Mouse (Mus musculus) hindbrain, embryonic 13.5 days (tissue): ENCODE data around the gene Arnt. TPM values are rescaled to one million over a fixed set of nuclear protein-coding genes. Genes with fewer than 3 reads are reported as not detected.

Experiments used
- ATAC-seq: fragments of 200-750 bp; cut with Nextera tagmentation; 2 replicates; pipeline ENCODE4 v1.8.0; 2017; ENCODE audit warnings: moderate TSS enrichment; ENCODE audit not compliant: low FRiP score
- H3K27ac ChIP-seq: fragments of 300-500 bp; sonication (generic); 2 replicates; pipeline ENCODE4 v1.5.1; 2015; ENCODE audit warnings: inconsistent platforms, mild to moderate bottlenecking, moderate library complexity
- H3K27me3 ChIP-seq: fragments of 300-500 bp; sonication (generic); 2 replicates; pipeline ENCODE4 v1.6.1; 2015; ENCODE audit warnings: mild to moderate bottlenecking, inconsistent platforms
- H3K36me3 ChIP-seq: fragments of 300-500 bp; sonication (generic); 2 replicates; pipeline ENCODE4 v1.6.1; 2015; ENCODE audit warnings: mild to moderate bottlenecking, inconsistent platforms
- H3K4me1 ChIP-seq: fragments of 300-500 bp; sonication (generic); replicated peaks from 2 replicates; pipeline ENCODE4 v1.6.1; 2015; ENCODE audit warnings: inconsistent platforms
- H3K4me2 ChIP-seq: fragments of 300-500 bp; sonication (generic); 2 replicates; pipeline ENCODE4 v1.6.1; 2015; ENCODE audit warnings: inconsistent platforms, mild to moderate bottlenecking, moderate library complexity
- H3K4me3 ChIP-seq: fragments of 300-500 bp; sonication (generic); 2 replicates; pipeline ENCODE4 v1.5.1; 2015; ENCODE audit warnings: mild to moderate bottlenecking, inconsistent platforms
- H3K9ac ChIP-seq: fragments of 300-500 bp; sonication (generic); 2 replicates; pipeline ENCODE4 v1.6.1; 2015; ENCODE audit warnings: mild to moderate bottlenecking, inconsistent platforms
- H3K9me3 ChIP-seq: fragments of 300-500 bp; sonication (generic); 2 replicates; pipeline ENCODE4 v1.6.1; 2016; ENCODE audit warnings: inconsistent platforms
- WGBS: fragments of 180-500 bp; shearing (Covaris S2); methylation state at CpG from one replicate; pipeline ENCODE4 v1.1.7; 2015; 5-methylcytosine and 5-hydroxymethylcytosine counted together
- polyA plus RNA-seq: library from polyadenylated mRNA; unstranded; fragments of >200 nt; fragmentation: Nextera tagmentation; extraction: Ambion mirVana; gene quantifications from 2 replicates; pipeline ENCODE4 v1.2.1, GENCODE M21; 2015

Gene Arnt
- polyA plus RNA-seq, 1 experiment from 2014 or later = 20.0 TPM

DNA sequence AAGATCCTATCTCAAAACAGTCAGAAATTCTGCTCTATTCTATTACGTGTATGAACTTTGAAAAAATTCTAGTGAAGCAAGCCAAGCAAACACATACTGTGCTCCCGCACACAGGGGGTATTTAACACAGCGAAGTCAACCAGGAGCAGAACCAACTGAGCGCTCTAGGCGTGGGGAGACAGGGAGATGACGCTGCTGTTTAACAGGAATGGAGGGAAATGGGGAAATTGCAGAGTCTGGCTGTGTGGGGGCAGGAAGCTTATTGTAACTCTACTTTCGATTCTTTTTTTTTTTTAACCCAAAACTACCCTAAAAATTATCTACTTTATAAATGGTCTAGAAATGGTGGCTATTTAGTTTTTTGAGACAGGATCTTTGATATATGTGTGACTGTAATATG lies 84.7 kb downstream of the Arnt start:
- no peak overlapping the region for H3K4me2 ChIP-seq
- no peak for ATAC-seq
- no peaks in the 10 kb centered on the region for H3K9me3 ChIP-seq
- H3K4me3 ChIP-seq = no peak overlapping the region
- WGBS = 88% methylated on average over 7 of the region's 7 CpGs
- 0 out of 2 replicates have a peak, but pooled peaks cover 3% of the 10 kb centered on the region for H3K4me1 ChIP-seq
- no peak overlapping the region for H3K27ac ChIP-seq
- H3K9ac ChIP-seq = no peak overlapping the region
- no peaks in the 10 kb centered on the region for H3K27me3 ChIP-seq
- no peaks in the 10 kb centered on the region for H3K36me3 ChIP-seq

DNA sequence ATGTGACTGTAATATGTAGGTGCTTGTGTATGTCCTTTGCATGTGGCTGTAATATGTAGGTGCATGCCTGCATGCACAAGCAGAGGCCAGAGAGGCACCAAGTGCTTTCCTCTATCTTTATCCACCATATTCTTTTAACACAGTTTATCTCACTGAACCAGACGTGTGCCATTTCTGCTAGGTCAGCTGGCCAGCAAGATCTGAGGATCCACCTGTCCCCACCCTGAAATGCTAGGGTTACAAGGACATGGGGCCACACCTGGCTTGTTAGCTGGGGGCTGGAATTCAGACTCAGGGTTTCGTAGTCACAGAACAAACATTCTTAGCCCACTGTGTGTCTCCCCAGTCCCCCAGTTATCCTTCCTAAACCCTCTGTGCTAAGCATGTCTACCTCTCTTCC lies 85.1 kb downstream of the Arnt start:
- 0 out of 2 replicates have a peak, but pooled peaks cover 3% of the 10 kb centered on the region for H3K4me1 ChIP-seq
- ATAC-seq = no peak
- 85% methylated on average over 2 of the region's 2 CpGs for WGBS
- H3K4me2 ChIP-seq = no peak overlapping the region
- no peaks in the 10 kb centered on the region for H3K27me3 ChIP-seq
- H3K9me3 ChIP-seq = no peaks in the 10 kb centered on the region
- no peak overlapping the region for H3K27ac ChIP-seq
- H3K36me3 ChIP-seq = no peaks in the 10 kb centered on the region
- H3K4me3 ChIP-seq = no peak overlapping the region
- H3K9ac ChIP-seq = no peak overlapping the region

DNA sequence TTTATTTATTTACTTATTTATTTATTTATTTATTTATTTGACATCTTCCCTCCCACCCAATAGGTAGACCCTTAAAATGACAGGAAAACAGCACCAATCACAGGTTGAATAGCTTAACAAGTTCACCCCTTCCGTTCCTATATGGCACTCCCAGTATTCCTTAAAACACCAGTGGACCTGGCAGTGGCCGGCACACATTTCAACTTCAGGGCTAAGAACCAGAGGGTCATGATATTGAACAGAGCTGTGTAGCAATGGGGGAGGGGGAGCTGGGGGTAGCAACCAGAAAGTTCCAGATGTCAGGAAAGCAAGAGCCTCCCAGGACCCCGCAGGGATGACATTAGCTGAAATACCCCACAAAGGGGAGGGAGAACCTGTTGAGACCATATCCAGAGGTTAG lies 85.9 kb downstream of the Arnt start:
- H3K36me3 ChIP-seq = no peaks in the 10 kb centered on the region
- H3K9ac ChIP-seq = no peak overlapping the region
- no peaks in the 10 kb centered on the region for H3K9me3 ChIP-seq
- H3K27me3 ChIP-seq = no peaks in the 10 kb centered on the region
- no peak overlapping the region for H3K27ac ChIP-seq
- 0 out of 2 replicates have a peak, but pooled peaks cover 3% of the 10 kb centered on the region for H3K4me1 ChIP-seq
- no peak overlapping the region for H3K4me2 ChIP-seq
- no peak overlapping the region for H3K4me3 ChIP-seq
- 92% methylated on average over 3 of the region's 3 CpGs for WGBS
- no peak for ATAC-seq

DNA sequence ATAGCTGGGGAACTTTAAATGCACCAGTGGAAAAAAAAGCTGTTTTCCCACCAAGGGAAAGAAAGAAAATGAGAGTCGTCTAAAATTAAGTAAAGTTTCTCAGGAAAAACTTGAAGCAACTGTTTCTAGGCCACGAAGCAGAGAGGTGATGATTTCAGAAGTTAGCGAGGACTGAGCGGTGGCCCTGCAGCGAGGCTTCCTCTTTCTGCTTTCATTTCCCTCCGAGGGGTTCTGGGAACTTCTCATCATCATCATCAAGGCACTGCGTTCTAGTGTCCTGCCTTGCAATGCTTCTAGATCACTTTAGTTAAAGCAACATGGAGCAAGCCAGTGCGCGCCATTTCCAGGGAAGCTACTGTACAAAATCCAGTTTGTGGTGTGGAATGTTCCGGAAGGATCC lies 87.0 kb downstream of the Arnt start:
- no peaks in the 10 kb centered on the region for H3K27me3 ChIP-seq
- H3K27ac ChIP-seq = no peak overlapping the region
- no peaks in the 10 kb centered on the region for H3K36me3 ChIP-seq
- no peak overlapping the region for H3K4me3 ChIP-seq
- H3K4me1 ChIP-seq = 0 out of 2 replicates have a peak, but pooled peaks cover 3% of the 10 kb centered on the region
- 90% methylated on average over 10 of the region's 10 CpGs for WGBS
- no peak overlapping the region for H3K9ac ChIP-seq
- no peak overlapping the region for H3K4me2 ChIP-seq
- no peaks in the 10 kb centered on the region for H3K9me3 ChIP-seq
- ATAC-seq = no peak

DNA sequence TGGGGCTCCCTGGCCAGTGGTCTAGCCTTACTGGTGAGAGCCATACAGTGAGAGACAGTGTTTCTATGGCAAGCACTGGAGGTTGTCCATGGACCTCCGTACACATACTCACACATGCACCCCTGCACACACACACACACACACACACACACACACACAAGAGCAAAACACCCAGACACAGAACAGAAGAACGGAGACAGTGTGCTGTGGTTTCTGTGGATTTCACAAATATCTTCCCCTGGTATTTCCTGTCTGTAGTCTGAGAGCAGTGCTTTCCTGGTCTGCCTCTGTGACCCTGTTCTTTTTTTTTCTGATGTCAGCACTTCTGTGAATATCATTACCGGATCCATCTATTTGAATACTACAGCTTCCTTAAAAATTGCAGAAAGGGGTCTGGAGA lies 89.5 kb downstream of the Arnt start:
- ATAC-seq = no peak
- Histone ChIP-seq H3K9me3 (no peaks in the 10 kb centered on the region), H3K4me1 (no peaks in the 10 kb centered on the region), H3K4me3 (no peak overlapping the region), H3K27ac (no peak overlapping the region), H3K4me2 (no peak overlapping the region), H3K9ac (no peak overlapping the region), H3K36me3 (no peaks in the 10 kb centered on the region), H3K27me3 (no peaks in the 10 kb centered on the region)
- 72% methylated on average over 3 of the region's 3 CpGs for WGBS

- no peaks in the 10 kb centered on the region for H3K36me3 ChIP-seq
- no peak for ATAC-seq
- H3K4me2 ChIP-seq = no peak overlapping the region
- H3K9me3 ChIP-seq = no peaks in the 10 kb centered on the region
- H3K4me3 ChIP-seq = no peak overlapping the region
- H3K9ac ChIP-seq = no peak overlapping the region
- no peaks in the 10 kb centered on the region for H3K4me1 ChIP-seq
- no peak overlapping the region for H3K27ac ChIP-seq
- H3K27me3 ChIP-seq = no peaks in the 10 kb centered on the region
- WGBS = 68% methylated on average over 2 of the region's 2 CpGs
Observed at GRCm38 (mm10) chr3:95524673-95525072, 90.5 kb downstream of the Arnt start.

- H3K27me3 ChIP-seq = no peaks in the 10 kb centered on the region
- H3K4me3 ChIP-seq = no peak overlapping the region
- H3K4me2 ChIP-seq = no peak overlapping the region
- ATAC-seq = no peak
- no peaks in the 10 kb centered on the region for H3K4me1 ChIP-seq
- H3K36me3 ChIP-seq = no peaks in the 10 kb centered on the region
- no peaks in the 10 kb centered on the region for H3K9me3 ChIP-seq
- H3K27ac ChIP-seq = no peak overlapping the region
- no peak overlapping the region for H3K9ac ChIP-seq
Observed at GRCm38 (mm10) chr3:95526111-95526510, 91.9 kb downstream of the Arnt start.

GRCm38 (mm10) chr3:95526622-95527211 lies 92.5 kb downstream of the Arnt start, which contains the start of gene Ctss:
Ctss (plus strand) TSS chr3:95526786.
- Histone ChIP-seq H3K9ac (no peak within 1 kb of the TSS), H3K27ac (no peak within 1 kb of the TSS), H3K4me1 (no peaks in the 10 kb centered on the region), H3K4me3 (no peak within 1 kb of the TSS), H3K36me3 (no peaks in the 10 kb centered on the region), H3K9me3 (no peaks in the 10 kb centered on the region), H3K4me2 (no peak within 1 kb of the TSS), H3K27me3 (no peaks in the 10 kb centered on the region)
- WGBS = 92% methylated on average over 8 of the region's 8 CpGs
- ATAC-seq = no peak

GRCm38 (mm10) chr3:95529814-95530213 lies 95.6 kb downstream of the Arnt start:
- H3K4me1 ChIP-seq = no peaks in the 10 kb centered on the region
- no peak overlapping the region for H3K9ac ChIP-seq
- H3K27ac ChIP-seq = no peak overlapping the region
- no peaks in the 10 kb centered on the region for H3K27me3 ChIP-seq
- no peak overlapping the region for H3K4me2 ChIP-seq
- no peaks in the 10 kb centered on the region for H3K36me3 ChIP-seq
- no peak overlapping the region for H3K4me3 ChIP-seq
- WGBS = 92% methylated on average over 6 of the region's 6 CpGs
- no peaks in the 10 kb centered on the region for H3K9me3 ChIP-seq
- ATAC-seq = no peak

DNA sequence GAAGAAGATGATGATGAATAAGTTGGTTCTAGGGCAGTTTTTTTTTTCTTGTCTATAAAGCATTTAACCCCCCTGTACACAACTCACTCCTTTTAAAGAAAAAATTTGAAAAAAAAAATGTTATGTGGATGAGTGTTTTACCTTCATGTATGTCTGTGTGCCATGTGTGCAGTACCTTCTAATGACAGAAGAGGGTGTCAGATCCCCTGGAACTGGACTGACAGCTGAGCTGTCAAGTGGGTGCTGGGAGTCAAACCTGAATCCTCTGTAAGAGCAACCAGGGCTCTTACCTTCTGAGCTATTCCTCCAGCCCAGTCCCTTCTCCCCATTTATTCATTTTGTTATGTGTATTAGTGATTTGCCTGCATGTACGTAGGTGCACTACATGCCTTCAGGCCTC lies 96.8 kb downstream of the Arnt start:
- H3K36me3 ChIP-seq = no peaks in the 10 kb centered on the region
- H3K4me2 ChIP-seq = no peak overlapping the region
- H3K9ac ChIP-seq = no peak overlapping the region
- H3K9me3 ChIP-seq = no peaks in the 10 kb centered on the region
- no peaks in the 10 kb centered on the region for H3K4me1 ChIP-seq
- WGBS = 95% methylated on average over 1 of the region's 1 CpGs
- H3K27me3 ChIP-seq = no peaks in the 10 kb centered on the region
- H3K27ac ChIP-seq = no peak overlapping the region
- ATAC-seq = no peak
- H3K4me3 ChIP-seq = no peak overlapping the region

DNA sequence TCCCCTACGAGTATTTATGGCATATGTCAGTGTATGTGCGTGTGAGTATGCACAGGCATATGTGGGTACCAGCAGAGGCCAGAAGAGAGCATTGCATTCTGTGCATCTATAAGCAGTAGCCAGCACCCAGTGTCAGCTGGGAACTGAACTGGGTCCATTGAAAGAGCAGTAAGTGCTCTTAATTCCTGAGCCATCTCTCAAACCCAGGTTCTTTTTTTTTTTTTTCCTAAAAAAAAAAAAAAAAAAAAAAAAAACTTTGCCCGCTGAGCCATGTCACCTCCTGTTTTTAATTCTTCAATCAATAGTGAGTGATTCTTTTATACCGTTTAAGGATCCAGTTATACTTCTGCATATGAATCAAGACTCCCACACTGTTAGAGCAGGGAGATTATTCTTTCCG lies 99.2 kb downstream of the Arnt start:
- Histone ChIP-seq H3K9me3 (no peaks in the 10 kb centered on the region), H3K4me3 (no peak overlapping the region), H3K27me3 (no peaks in the 10 kb centered on the region), H3K9ac (no peak overlapping the region), H3K4me1 (no peaks in the 10 kb centered on the region), H3K4me2 (no peak overlapping the region), H3K36me3 (no peaks in the 10 kb centered on the region), H3K27ac (no peak overlapping the region)
- no peak for ATAC-seq
- WGBS = 91% methylated on average over 5 of the region's 5 CpGs

DNA sequence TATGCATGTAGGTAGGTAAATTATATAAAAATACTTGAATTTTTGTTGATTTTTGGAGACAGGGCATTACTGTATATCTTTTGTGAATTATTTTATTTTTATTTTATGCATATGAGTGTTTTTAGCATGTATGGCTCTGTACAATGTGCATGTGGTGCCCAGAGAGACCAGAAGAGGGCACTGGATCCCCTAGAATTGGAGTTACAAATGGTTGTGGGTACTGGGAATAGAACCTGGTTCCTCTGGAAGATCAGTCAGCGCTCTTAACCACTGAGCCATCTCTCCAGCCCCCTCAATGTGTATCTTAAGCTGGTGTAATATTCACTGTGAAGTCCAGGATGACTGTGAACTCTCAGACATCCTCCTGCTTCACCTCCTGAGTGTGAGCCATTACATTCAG lies 100.7 kb downstream of the Arnt start:
- H3K4me1 ChIP-seq = no peaks in the 10 kb centered on the region
- H3K4me3 ChIP-seq = no peak overlapping the region
- no peak overlapping the region for H3K4me2 ChIP-seq
- H3K27me3 ChIP-seq = no peaks in the 10 kb centered on the region
- H3K9me3 ChIP-seq = no peaks in the 10 kb centered on the region
- no peak for ATAC-seq
- no peak overlapping the region for H3K27ac ChIP-seq
- H3K36me3 ChIP-seq = no peaks in the 10 kb centered on the region
- 95% methylated on average over 1 of the region's 1 CpGs for whole genome bisulfite sequencing
- H3K9ac ChIP-seq = no peak overlapping the region

- no peaks in the 10 kb centered on the region for H3K9me3 ChIP-seq
- no peak overlapping the region for H3K27ac ChIP-seq
- no peaks in the 10 kb centered on the region for H3K4me1 ChIP-seq
- no peak overlapping the region for H3K9ac ChIP-seq
- H3K4me3 ChIP-seq = no peak overlapping the region
- H3K4me2 ChIP-seq = no peak overlapping the region
- no peaks in the 10 kb centered on the region for H3K36me3 ChIP-seq
- no peaks in the 10 kb centered on the region for H3K27me3 ChIP-seq
- 92% methylated on average over 10 of the region's 10 CpGs for WGBS
- no peak for ATAC-seq
Observed at GRCm38 (mm10) chr3:95538936-95539335, 104.7 kb downstream of the Arnt start.
